Mouse (Mus musculus) MEL (cell line): Measurements from ENCODE around the gene Clec4a2. TPM values are rescaled to one million over a fixed set of nuclear protein-coding genes. Genes with fewer than 3 reads are reported as not detected.
"Not testable (repeated sequence)": the region's sequence is repeated elsewhere in the genome, so short reads cannot be mapped to it uniquely, and the experiment has no call there.

Experiments used
- DNase-seq: peaks from one replicate; pipeline ENCODE4 v3.0.0; 2011; ENCODE audit warnings: low read depth, low spot score
- H3K27ac ChIP-seq: 2 replicates; pipeline ENCODE4 v1.5.1; 2012; ENCODE audit warnings: low read depth, mild to moderate bottlenecking, control low read depth, low read length, moderate library complexity; ENCODE audit not compliant: control insufficient read depth
- H3K27me3 ChIP-seq, 2 experiments: fragments of 150-350 bp in 1 of 2; sonication (generic) in 1 of 2; 2 replicates each; pipeline ENCODE4 v1.6.1; 2012; ENCODE audit warnings: low read length in 2 of 2, mild to moderate bottlenecking in 2 of 2, improper control_type of control experiment in 1 of 2, moderate library complexity in 1 of 2; ENCODE audit not compliant: insufficient read depth in 2 of 2, control insufficient read depth in 1 of 2
- H3K36me3 ChIP-seq, 2 experiments: 2 replicates each; pipeline ENCODE4 v1.6.1; 2012 to 2014; ENCODE audit warnings: low read length in 2 of 2, improper control_type of control experiment in 1 of 2, inconsistent platforms in 1 of 2, mild to moderate bottlenecking in 1 of 2; ENCODE audit not compliant: insufficient read depth in 2 of 2, control insufficient read depth in 1 of 2
- H3K4me1 ChIP-seq, 2 experiments: fragments of 150-350 bp in 1 of 2; sonication (generic) in 1 of 2; 2 replicates each; pipeline ENCODE4 v1.6.1; 2012; ENCODE audit warnings: low read length in 2 of 2, improper control_type of control experiment in 1 of 2, mild to moderate bottlenecking in 1 of 2; ENCODE audit not compliant: insufficient read depth in 2 of 2, control insufficient read depth in 1 of 2
- H3K4me3 ChIP-seq, 2 experiments: fragments of 150-350 bp in 1 of 2; sonication (generic) in 1 of 2; 2 replicates each; pipeline ENCODE4 v1.5.1; 2012; ENCODE audit warnings: low read depth in 2 of 2, low read length in 2 of 2, mild to moderate bottlenecking in 2 of 2, moderate library complexity in 2 of 2, control low read depth in 1 of 2, improper control_type of control experiment in 1 of 2; ENCODE audit not compliant: control insufficient read depth in 1 of 2, insufficient read depth in 1 of 2
- H3K79me2 ChIP-seq: 2 replicates; pipeline ENCODE4 v1.6.1; 2012; ENCODE audit warnings: mild to moderate bottlenecking, low read length, moderate library complexity; ENCODE audit not compliant: control insufficient read depth, poor library complexity, insufficient read depth
- H3K9ac ChIP-seq: 2 replicates; pipeline ENCODE4 v1.6.1; 2012; ENCODE audit warnings: low read depth, mild to moderate bottlenecking, control low read depth, low read length, moderate library complexity; ENCODE audit not compliant: control insufficient read depth, poor library complexity, severe bottlenecking
- H3K9me3 ChIP-seq: fragments of 150-350 bp; sonication (generic); replicated peaks from 2 replicates; pipeline ENCODE4 v1.6.1; 2012; ENCODE audit warnings: mild to moderate bottlenecking, low read length, improper control_type of control experiment, moderate library complexity; ENCODE audit not compliant: insufficient read depth
- BHLHE40 ChIP-seq: IDR thresholded peaks from 2 replicates; pipeline ENCODE4 v1.6.1; 2012; ENCODE audit warnings: low read depth, mild to moderate bottlenecking, inconsistent platforms, low read length, improper control_type of control experiment, borderline replicate concordance
- CHD1 ChIP-seq: IDR thresholded peaks from 2 replicates; pipeline ENCODE4 v1.6.1; 2012; ENCODE audit warnings: low read depth, mild to moderate bottlenecking, inconsistent platforms, low read length, improper control_type of control experiment
- CHD2 ChIP-seq: IDR thresholded peaks from 2 replicates; pipeline ENCODE4 v1.6.1; 2011; ENCODE audit warnings: low read length, improper control_type of control experiment
- EP300 ChIP-seq, 2 experiments: IDR thresholded peaks; 2 replicates each; pipeline ENCODE4 v1.6.1; 2011; ENCODE audit warnings: improper control_type of control experiment in 2 of 2, low read length in 2 of 2, low read depth in 1 of 2, mild to moderate bottlenecking in 1 of 2
- GABPA ChIP-seq: IDR thresholded peaks from 2 replicates; pipeline ENCODE4 v1.6.1; 2012; ENCODE audit warnings: low read depth, mild to moderate bottlenecking, inconsistent platforms, low read length, improper control_type of control experiment, moderate library complexity
- GATA1 ChIP-seq: IDR thresholded peaks from 2 replicates; pipeline ENCODE4 v1.6.1; 2011; ENCODE audit warnings: low read depth, low read length, improper control_type of control experiment
- HCFC1 ChIP-seq: IDR thresholded peaks from 2 replicates; pipeline ENCODE4 v1.6.1; 2012; ENCODE audit warnings: low read depth, mild to moderate bottlenecking, inconsistent platforms, low read length, improper control_type of control experiment, moderate library complexity
- MEF2A ChIP-seq: IDR thresholded peaks from 2 replicates; pipeline ENCODE4 v1.6.1; 2014; ENCODE audit warnings: low read depth, mild to moderate bottlenecking, inconsistent platforms, low read length, improper control_type of control experiment; ENCODE audit not compliant: poor library complexity, insufficient replicate concordance, severe bottlenecking; ENCODE audit errors: extremely low read depth
- MXI1 ChIP-seq: IDR thresholded peaks from 2 replicates; pipeline ENCODE4 v1.6.1; 2011; ENCODE audit warnings: mild to moderate bottlenecking, low read depth, low read length, improper control_type of control experiment
- NELFE ChIP-seq: IDR thresholded peaks from 2 replicates; pipeline ENCODE4 v1.6.1; 2011; ENCODE audit warnings: low read depth, low read length, improper control_type of control experiment
- RCOR1 ChIP-seq: IDR thresholded peaks from 2 replicates; pipeline ENCODE4 v1.6.1; 2012; ENCODE audit warnings: low read depth, mild to moderate bottlenecking, inconsistent platforms, low read length, improper control_type of control experiment
- SMC3 ChIP-seq: IDR thresholded peaks from 2 replicates; pipeline ENCODE4 v1.6.1; 2011; ENCODE audit warnings: low read depth, low read length, improper control_type of control experiment
- TCF12 ChIP-seq: IDR thresholded peaks from 2 replicates; pipeline ENCODE4 v1.6.1; 2014; ENCODE audit warnings: low read depth, mild to moderate bottlenecking, inconsistent platforms, low read length, improper control_type of control experiment, moderate library complexity
- UBTF ChIP-seq: IDR thresholded peaks from 2 replicates; pipeline ENCODE4 v1.6.1; 2012; ENCODE audit warnings: low read depth, mild to moderate bottlenecking, inconsistent platforms, low read length, improper control_type of control experiment, moderate library complexity, borderline replicate concordance; ENCODE audit not compliant: insufficient read depth
- USF2 ChIP-seq, 2 experiments: IDR thresholded peaks; 2 replicates each; pipeline ENCODE4 v1.6.1; 2011 to 2012; ENCODE audit warnings: improper control_type of control experiment in 2 of 2, low read length in 2 of 2, borderline replicate concordance in 1 of 2, inconsistent platforms in 1 of 2, low read depth in 1 of 2, mild to moderate bottlenecking in 1 of 2; ENCODE audit not compliant: insufficient read depth in 1 of 2
- ZC3H11A ChIP-seq: IDR thresholded peaks from 2 replicates; pipeline ENCODE4 v1.6.1; 2012; ENCODE audit warnings: low read depth, mild to moderate bottlenecking, inconsistent platforms, low read length, improper control_type of control experiment
- polyA plus RNA-seq, 2 experiments: library from polyadenylated mRNA; stranded (reverse) in 1 of 2; unstranded in 1 of 2; fragments of >175 nt in 1 of 2; fragments of >200 nt in 1 of 2; gene quantifications; 2 replicates each; pipeline versions ENCODE4 v1.2.1 to v1.2.4; 2012; ENCODE audit warnings: low replicate concordance in 2 of 2, low read depth in 1 of 2; ENCODE audit not compliant: insufficient read length in 2 of 2, insufficient read depth in 1 of 2, missing spikeins in 1 of 2
- total RNA-seq: library from RNA; depleted of rRNA; stranded (reverse); fragments of 300-350 nt; gene quantifications from 2 replicates; pipeline ENCODE4 v1.2.3, GENCODE M21; 2012; rRNA removed

Clec4a2 gene
- not detected in 2 replicates for total RNA-seq
- polyA plus RNA-seq: not detected

- not testable (repeated sequence) for H3K27ac ChIP-seq, H3K9ac ChIP-seq, DNase-seq, H3K27me3 ChIP-seq, H3K36me3 ChIP-seq, H3K4me3 ChIP-seq, H3K9me3 ChIP-seq, H3K79me2 ChIP-seq, H3K4me1 ChIP-seq
These were observed at the start of gene Clec4a2 for GRCm38 (mm10) chr6:123106128-123106527. Clec4a2 (plus strand) TSS chr6:123106428.

- TF ChIP-seq CHD2: no peak
- TF ChIP-seq GATA1: no peak
- no peak for TF ChIP-seq MEF2A
- no peak for TF ChIP-seq UBTF
- no peak for TF ChIP-seq NELFE
- no peak for TF ChIP-seq ZC3H11A
- no peak for TF ChIP-seq USF2 (IDR thresholded peaks at IDR 0.05; ENCODE audit: borderline replicate concordance in 1 of 2, insufficient read depth in 1 of 2, low read depth in 1 of 2, low read length in 2 of 2)
- no peak for TF ChIP-seq MXI1
- no peak for TF ChIP-seq BHLHE40
- TF ChIP-seq CHD1: no peak
- no peak for TF ChIP-seq EP300 (IDR thresholded peaks at IDR 0.05; ENCODE audit: low read depth in 1 of 2, low read length in 2 of 2)
- TF ChIP-seq TCF12: no peak
- no peak for TF ChIP-seq SMC3
- no peak for TF ChIP-seq RCOR1
- no peak for TF ChIP-seq HCFC1
- TF ChIP-seq GABPA: no peak
- Histone ChIP-seq H3K9ac (no peak overlapping the region), H3K9me3 (no peaks in the 10 kb centered on the region), H3K79me2 (no peaks in the 10 kb centered on the region), H3K27me3 (no peaks in the 10 kb centered on the region; a peak in 1 of 4 replicates), H3K27ac (no peak overlapping the region), H3K4me3 (no peak overlapping the region), H3K4me1 (no peaks in the 10 kb centered on the region), H3K36me3 (no peaks in the 10 kb centered on the region)
- no peak for DNase-seq
These were observed 10.9 kb upstream of the Clec4a2 start for GRCm38 (mm10) chr6:123095125-123095843.
